Mouse (Mus musculus) bone marrow macrophage, adult 2 months (primary cell): ENCODE data around the gene Map3k5.

Experiments
- CTCF ChIP-seq: IDR thresholded peaks from 2 replicates; pipeline ENCODE4 v1.5.1; 2012; ENCODE audit warnings: low read depth, mild to moderate bottlenecking, low read length, moderate library complexity
- POLR2A ChIP-seq: IDR thresholded peaks from 2 replicates; pipeline ENCODE4 v1.6.1; 2012; ENCODE audit warnings: mild to moderate bottlenecking, low read depth, low read length, borderline replicate concordance

GRCm38 (mm10) chr10:20024891-20025290 is 90.6 kb downstream of the Map3k5 start:
- TF ChIP-seq CTCF (no peak), POLR2A (no peak)
